Mouse (Mus musculus): ENCODE measurements around the gene Ubfd1.
A peak's percentile ranks its signal among the peaks of the same experiment; 100 is the strongest.

DNA sequence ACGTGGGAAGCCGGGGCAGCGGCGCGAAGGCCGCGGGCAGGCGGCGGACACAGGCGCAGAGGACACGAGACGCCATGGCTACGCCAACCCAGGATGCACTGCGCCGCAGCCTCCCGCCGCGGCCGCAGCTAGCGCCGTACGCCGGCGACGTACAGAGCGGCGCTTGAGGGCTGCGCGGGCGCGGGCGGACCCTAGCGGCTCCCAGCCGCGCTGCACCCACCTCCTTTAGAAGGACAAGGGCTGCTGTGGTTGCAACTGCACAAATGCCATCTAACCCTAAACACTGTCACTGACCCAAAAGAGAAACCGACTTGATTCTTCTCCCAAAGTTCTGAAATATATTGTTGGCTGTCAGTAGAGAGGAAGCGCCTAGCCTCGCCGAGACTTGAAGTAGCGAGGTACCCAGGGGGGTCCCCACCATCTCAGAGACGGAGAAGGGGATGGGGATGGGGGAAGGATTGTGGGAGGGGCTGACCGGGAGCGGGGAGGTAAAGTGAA is 34.8 kb downstream of the Ubfd1 start, which contains the start of gene Ndufab1:
- TF ChIP-seq CTCF (IDR thresholded peaks at IDR 0.05; ENCODE audit: extremely low read depth, insufficient read depth, insufficient read length, insufficient replicate concordance) (peak; percentile 79; the same call in 1 of the 2 replicates), POLR2A (IDR thresholded peaks at IDR 0.05; ENCODE audit: low read depth, low read length) (no peak; the same call in 1 of the 2 replicates)

Measured in spleen, adult 2 months (tissue).